Mouse (Mus musculus): Measurements from ENCODE around the gene Ap1g1. TPM values are rescaled to one million over a fixed set of nuclear protein-coding genes. Genes with fewer than 3 reads are reported as not detected.

Gene Ap1g1
- polyA plus RNA-seq (2015; fragmentation: Nextera tagmentation; extraction: Ambion mirVana): 46.6 and 53.6 TPM in 2 replicates

- no peaks in the 10 kb centered on the region for H3K36me3 ChIP-seq (ENCODE audit: insufficient read depth, low read length)
- H3K4me1 ChIP-seq (ENCODE audit: insufficient read depth, low read length): peaks cover 18% of the 10 kb centered on the region
- peak within 1 kb of the TSS; percentile 98 for H3K4me2 ChIP-seq (replicated peaks; ENCODE audit: low read depth, low read length)
- H3K27ac ChIP-seq (ENCODE audit: low read length): peak within 1 kb of the TSS; percentile 98
- ATAC-seq (ENCODE audit: low FRiP score, low TSS enrichment): peak; percentile 100
- H3K4me3 ChIP-seq (ENCODE audit: low read length): peak within 1 kb of the TSS; percentile 98
- WGBS: under 1% methylated on average over 59 of the region's 64 CpGs
- no peaks in the 10 kb centered on the region for H3K9me3 ChIP-seq (ENCODE audit: low read length)
- peak within 1 kb of the TSS; percentile 96 for H3K9ac ChIP-seq (replicated peaks; ENCODE audit: low read length)
- H3K27me3 ChIP-seq (ENCODE audit: insufficient read depth, low read length): 0 out of 2 replicates have a peak, but pooled peaks cover 3% of the 10 kb centered on the region
Observed at GRCm38 (mm10) chr8:109778280-109778977, at the start of gene Ap1g1. TSS of gene Ap1g1 (plus strand) at chr8:109778554.

- WGBS: 76% methylated on average over 3 of the region's 3 CpGs
- Histone ChIP-seq H3K9ac (replicated peaks; ENCODE audit: low read length) (no peak overlapping the region), H3K4me2 (replicated peaks; ENCODE audit: low read depth, low read length) (no peak overlapping the region), H3K27ac (ENCODE audit: low read length) (no peak overlapping the region), H3K4me1 (ENCODE audit: insufficient read depth, low read length) (peaks cover 4% of the 10 kb centered on the region), H3K4me3 (ENCODE audit: low read length) (no peak overlapping the region), H3K27me3 (ENCODE audit: insufficient read depth, low read length) (no peaks in the 10 kb centered on the region), H3K9me3 (ENCODE audit: low read length) (no peaks in the 10 kb centered on the region), H3K36me3 (ENCODE audit: insufficient read depth, low read length) (peaks cover 36% of the 10 kb centered on the region)
- ATAC-seq (ENCODE audit: low FRiP score, low TSS enrichment): no peak
Observed at GRCm38 (mm10) chr8:109731012-109731411, 47.3 kb upstream of the Ap1g1 start.

- H3K9me3 ChIP-seq (ENCODE audit: low read length): no peaks in the 10 kb centered on the region
- no peak overlapping the region for H3K9ac ChIP-seq (replicated peaks; ENCODE audit: low read length)
- whole genome bisulfite sequencing: 76% methylated on average over 3 of the region's 3 CpGs
- peaks cover 12% of the 10 kb centered on the region for H3K4me1 ChIP-seq (ENCODE audit: insufficient read depth, low read length)
- H3K27ac ChIP-seq (ENCODE audit: low read length): no peak overlapping the region
- no peak for ATAC-seq (ENCODE audit: low FRiP score, low TSS enrichment)
- peaks cover 31% of the 10 kb centered on the region for H3K36me3 ChIP-seq (ENCODE audit: insufficient read depth, low read length)
- H3K4me3 ChIP-seq (ENCODE audit: low read length): no peak overlapping the region
- H3K27me3 ChIP-seq (ENCODE audit: insufficient read depth, low read length): no peaks in the 10 kb centered on the region
- no peak overlapping the region for H3K4me2 ChIP-seq (replicated peaks; ENCODE audit: low read depth, low read length)
Observed at GRCm38 (mm10) chr8:109734018-109734417, 44.3 kb upstream of the Ap1g1 start.

- H3K4me1 ChIP-seq (ENCODE audit: insufficient read depth, low read length): peaks cover 12% of the 10 kb centered on the region
- no peaks in the 10 kb centered on the region for H3K9me3 ChIP-seq (ENCODE audit: low read length)
- H3K4me3 ChIP-seq (ENCODE audit: low read length): peak overlapping the region; percentile 85
- no peaks in the 10 kb centered on the region for H3K27me3 ChIP-seq (ENCODE audit: insufficient read depth, low read length)
- no peak overlapping the region; the same call in 1 of the 2 replicates for H3K27ac ChIP-seq (ENCODE audit: low read length)
- peaks cover 23% of the 10 kb centered on the region for H3K36me3 ChIP-seq (ENCODE audit: insufficient read depth, low read length)
- 0 out of 2 replicates have a peak, but pooled peaks have one; percentile 18 for ATAC-seq (ENCODE audit: low FRiP score, low TSS enrichment)
- H3K4me2 ChIP-seq (replicated peaks; ENCODE audit: low read depth, low read length): peak overlapping the region; percentile 71
- 5% methylated on average over 8 of the region's 8 CpGs for WGBS
- H3K9ac ChIP-seq (replicated peaks; ENCODE audit: low read length): peak overlapping the region; percentile 93
Observed at GRCm38 (mm10) chr8:109736819-109737218, 41.5 kb upstream of the Ap1g1 start.

- ATAC-seq (ENCODE audit: low FRiP score, low TSS enrichment): peak; percentile 90
- Histone ChIP-seq H3K27ac (ENCODE audit: low read length) (peak within 1 kb of the TSS; percentile 61), H3K4me3 (ENCODE audit: low read length) (peak within 1 kb of the TSS; percentile 85), H3K4me2 (replicated peaks; ENCODE audit: low read depth, low read length) (peak within 1 kb of the TSS; percentile 71), H3K4me1 (ENCODE audit: insufficient read depth, low read length) (peaks cover 12% of the 10 kb centered on the region), H3K9ac (replicated peaks; ENCODE audit: low read length) (peak within 1 kb of the TSS; percentile 93), H3K36me3 (ENCODE audit: insufficient read depth, low read length) (peaks cover 17% of the 10 kb centered on the region), H3K9me3 (ENCODE audit: low read length) (no peaks in the 10 kb centered on the region), H3K27me3 (ENCODE audit: insufficient read depth, low read length) (no peaks in the 10 kb centered on the region)
- under 1% methylated on average over 54 of the region's 59 CpGs for WGBS
Observed at GRCm38 (mm10) chr8:109737237-109738048, 40.9 kb upstream of the Ap1g1 start, which contains the start of gene Atxn1l. TSS of gene Atxn1l (minus strand) at chr8:109737739.

GRCm38 (mm10) chr8:109738049-109738380, 40.3 kb upstream of the Ap1g1 start:
- 79% methylated on average over 1 of the region's 1 CpGs for WGBS
- H3K9ac ChIP-seq (replicated peaks; ENCODE audit: low read length): peak overlapping the region; percentile 93
- 0 out of 2 replicates have a peak overlapping the region, but pooled peaks have one; percentile 61 for H3K27ac ChIP-seq (ENCODE audit: low read length)

GRCm38 (mm10) chr8:109747468-109748199, 30.7 kb upstream of the Ap1g1 start:
- H3K9me3 ChIP-seq (ENCODE audit: low read length): no peaks in the 10 kb centered on the region
- no peak overlapping the region for H3K9ac ChIP-seq (replicated peaks; ENCODE audit: low read length)
- no peaks in the 10 kb centered on the region for H3K36me3 ChIP-seq (ENCODE audit: insufficient read depth, low read length)
- H3K4me1 ChIP-seq (ENCODE audit: insufficient read depth, low read length): no peaks in the 10 kb centered on the region
- no peak for ATAC-seq (ENCODE audit: low FRiP score, low TSS enrichment)
- 79% methylated on average over 12 of the region's 12 CpGs for WGBS
- no peak overlapping the region for H3K27ac ChIP-seq (ENCODE audit: low read length)
- no peak overlapping the region for H3K4me2 ChIP-seq (replicated peaks; ENCODE audit: low read depth, low read length)
- no peaks in the 10 kb centered on the region for H3K27me3 ChIP-seq (ENCODE audit: insufficient read depth, low read length)
- H3K4me3 ChIP-seq (ENCODE audit: low read length): no peak overlapping the region

More at GRCm38 (mm10) chr8:109738049-109738380, 40.3 kb upstream of the Ap1g1 start:
- H3K9me3 ChIP-seq (ENCODE audit: low read length): no peaks in the 10 kb centered on the region
- peaks cover 11% of the 10 kb centered on the region for H3K36me3 ChIP-seq (ENCODE audit: insufficient read depth, low read length)
- H3K4me2 ChIP-seq (replicated peaks; ENCODE audit: low read depth, low read length): peak overlapping the region; percentile 71
- no peaks in the 10 kb centered on the region for H3K27me3 ChIP-seq (ENCODE audit: insufficient read depth, low read length)
- peak overlapping the region; percentile 85 for H3K4me3 ChIP-seq (ENCODE audit: low read length)
- no peak for ATAC-seq (ENCODE audit: low FRiP score, low TSS enrichment)
- H3K4me1 ChIP-seq (ENCODE audit: insufficient read depth, low read length): peaks cover 12% of the 10 kb centered on the region

GRCm38 (mm10) chr8:109750274-109750673, 28.1 kb upstream of the Ap1g1 start:
- no peaks in the 10 kb centered on the region for H3K27me3 ChIP-seq (ENCODE audit: insufficient read depth, low read length)
- WGBS: 49% methylated on average over 5 of the region's 5 CpGs
- H3K4me3 ChIP-seq (ENCODE audit: low read length): no peak overlapping the region
- no peak overlapping the region for H3K4me2 ChIP-seq (replicated peaks; ENCODE audit: low read depth, low read length)
- no peak overlapping the region for H3K27ac ChIP-seq (ENCODE audit: low read length)
- H3K36me3 ChIP-seq (ENCODE audit: insufficient read depth, low read length): no peaks in the 10 kb centered on the region
- H3K9me3 ChIP-seq (ENCODE audit: low read length): peaks cover 4% of the 10 kb centered on the region; the same call in 1 of the 2 replicates
- no peaks in the 10 kb centered on the region for H3K4me1 ChIP-seq (ENCODE audit: insufficient read depth, low read length)
- no peak for ATAC-seq (ENCODE audit: low FRiP score, low TSS enrichment)
- no peak overlapping the region for H3K9ac ChIP-seq (replicated peaks; ENCODE audit: low read length)

GRCm38 (mm10) chr8:109750699-109751098, 27.7 kb upstream of the Ap1g1 start:
- Histone ChIP-seq H3K4me2 (replicated peaks; ENCODE audit: low read depth, low read length) (no peak overlapping the region), H3K4me3 (ENCODE audit: low read length) (no peak overlapping the region), H3K9ac (replicated peaks; ENCODE audit: low read length) (no peak overlapping the region), H3K27ac (ENCODE audit: low read length) (no peak overlapping the region), H3K36me3 (ENCODE audit: insufficient read depth, low read length) (no peaks in the 10 kb centered on the region), H3K4me1 (ENCODE audit: insufficient read depth, low read length) (no peaks in the 10 kb centered on the region), H3K9me3 (ENCODE audit: low read length) (peaks cover 4% of the 10 kb centered on the region; the same call in 1 of the 2 replicates), H3K27me3 (ENCODE audit: insufficient read depth, low read length) (no peaks in the 10 kb centered on the region)
- peak; percentile 59; the same call in 1 of the 2 replicates for ATAC-seq (ENCODE audit: low FRiP score, low TSS enrichment)
- WGBS: 64% methylated on average over 12 of the region's 12 CpGs
